Mouse (Mus musculus): ENCODE measurements at regions not wholly inside any gene's neighbourhood (a gene's known extent, or its start where the extent isn't known, plus 50 kb on each side); places are given as distances from the start of the nearest gene placed in this dataset.

DNA sequence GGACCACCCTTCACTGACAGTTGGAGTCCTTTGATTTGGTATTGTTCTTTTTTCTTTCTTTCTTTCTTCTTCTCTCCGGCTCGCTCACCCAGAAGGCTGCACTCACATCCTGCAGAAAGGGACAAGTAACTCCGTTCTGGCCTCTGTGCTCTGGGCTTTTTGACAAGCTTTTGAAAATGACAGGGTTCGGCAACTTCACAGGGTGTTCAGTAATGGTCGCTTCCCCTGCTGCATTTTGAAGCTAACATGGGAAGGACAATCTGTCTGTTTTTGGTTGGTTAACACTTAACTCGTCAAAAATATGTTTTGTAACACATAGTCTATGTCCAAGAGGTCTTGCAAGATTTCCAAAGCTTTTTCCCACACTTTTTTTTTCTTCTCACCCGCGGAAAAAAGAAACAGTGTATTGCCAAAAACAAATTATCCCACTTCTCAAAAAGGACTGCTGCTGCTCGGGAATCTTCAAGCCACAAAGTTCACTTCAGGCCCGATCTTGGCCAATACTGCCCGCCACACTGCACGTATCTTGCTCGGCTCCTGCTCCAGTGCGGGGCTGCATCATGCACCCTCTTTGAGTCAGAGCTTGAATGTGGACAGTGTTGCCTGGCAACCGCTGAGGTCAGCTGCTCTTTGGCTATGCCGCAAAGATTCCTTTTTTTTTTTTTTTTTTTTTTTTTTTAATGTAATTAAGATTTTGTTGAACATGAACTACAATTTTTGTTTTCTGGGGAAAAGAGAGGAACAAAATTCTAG, 209.4 kb upstream of the Inhba start:
- no peaks in the 10 kb centered on the region for H3K27me3 ChIP-seq (ENCODE audit: control insufficient read depth, insufficient read depth, low read depth, low read length)
- no peak overlapping the region for H3K9ac ChIP-seq (ENCODE audit: low read depth, low read length)
- no peak overlapping the region for H3K4me2 ChIP-seq (ENCODE audit: low read depth, low read length)
- ATAC-seq (ENCODE audit: low read depth), result no peak
- WGBS (ENCODE audit: insufficient replicate concordance), result 61% methylated on average over 16 of the region's 16 CpGs
- H3K4me1 ChIP-seq (ENCODE audit: control insufficient read depth, low read depth, low read length), result no peaks in the 10 kb centered on the region
- H3K27ac ChIP-seq (ENCODE audit: low read length), result no peak overlapping the region
- no peaks in the 10 kb centered on the region for H3K36me3 ChIP-seq (ENCODE audit: control insufficient read depth, insufficient read depth)
- no peaks in the 10 kb centered on the region for H3K9me3 ChIP-seq (replicated peaks; ENCODE audit: control insufficient read depth, low read length)
- no peak overlapping the region for H3K4me3 ChIP-seq (ENCODE audit: low read depth, low read length)

DNA sequence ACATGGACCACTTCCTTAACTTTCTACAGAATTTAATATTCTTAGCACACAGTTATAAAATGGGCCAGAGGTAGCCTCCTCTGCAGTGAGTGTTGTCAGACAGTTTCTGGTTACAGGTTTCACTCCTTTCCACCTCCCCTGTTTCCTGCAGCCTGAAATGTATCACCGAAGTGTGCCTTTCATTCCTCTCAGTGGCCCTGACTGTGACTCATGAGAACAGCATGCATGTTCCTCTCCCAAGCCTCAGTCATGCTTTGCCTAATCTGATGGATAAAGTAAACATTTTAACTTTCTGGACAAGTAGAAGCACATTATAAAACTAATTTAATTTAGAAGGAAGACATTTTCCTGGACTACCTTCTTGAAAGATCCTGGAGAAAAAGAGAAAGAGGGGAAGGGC, 207.7 kb upstream of the Inhba start:
- 38% methylated on average over 1 of the region's 1 CpGs for WGBS (ENCODE audit: insufficient replicate concordance)
- Histone ChIP-seq H3K27ac (ENCODE audit: low read length) (no peak overlapping the region), H3K36me3 (ENCODE audit: control insufficient read depth, insufficient read depth) (no peaks in the 10 kb centered on the region), H3K9ac (ENCODE audit: low read depth, low read length) (no peak overlapping the region), H3K9me3 (replicated peaks; ENCODE audit: control insufficient read depth, low read length) (no peaks in the 10 kb centered on the region), H3K27me3 (ENCODE audit: control insufficient read depth, insufficient read depth, low read depth, low read length) (no peaks in the 10 kb centered on the region), H3K4me1 (ENCODE audit: control insufficient read depth, low read depth, low read length) (no peaks in the 10 kb centered on the region), H3K4me3 (ENCODE audit: low read depth, low read length) (no peak overlapping the region), H3K4me2 (ENCODE audit: low read depth, low read length) (no peak overlapping the region)
- no peak for ATAC-seq (ENCODE audit: low read depth)

DNA sequence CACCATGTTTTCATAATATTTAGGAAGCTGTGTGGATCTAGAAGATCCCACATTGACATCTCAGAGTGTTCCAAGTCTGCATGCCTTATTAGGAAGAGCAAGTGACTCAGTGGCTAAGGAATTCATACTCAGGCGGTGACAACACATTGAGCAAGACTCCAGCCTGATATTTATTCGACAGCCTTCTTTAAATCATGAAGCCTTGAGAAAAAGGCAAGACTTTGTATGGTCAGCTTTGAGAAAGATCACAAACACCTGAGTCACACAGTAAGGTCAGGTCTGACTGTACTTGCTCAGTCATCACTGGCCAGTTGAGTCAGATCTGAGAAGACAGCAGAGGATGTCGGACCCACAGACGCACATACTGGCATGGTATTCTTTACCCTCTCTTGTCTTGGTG, 204.7 kb upstream of the Inhba start:
- Histone ChIP-seq H3K4me1 (ENCODE audit: control insufficient read depth, low read depth, low read length) (no peaks in the 10 kb centered on the region), H3K9ac (ENCODE audit: low read depth, low read length) (no peak overlapping the region), H3K36me3 (ENCODE audit: control insufficient read depth, insufficient read depth) (no peaks in the 10 kb centered on the region), H3K9me3 (replicated peaks; ENCODE audit: control insufficient read depth, low read length) (no peaks in the 10 kb centered on the region), H3K27ac (ENCODE audit: low read length) (no peak overlapping the region), H3K4me2 (ENCODE audit: low read depth, low read length) (no peak overlapping the region), H3K4me3 (ENCODE audit: low read depth, low read length) (no peak overlapping the region), H3K27me3 (ENCODE audit: control insufficient read depth, insufficient read depth, low read depth, low read length) (no peaks in the 10 kb centered on the region)
- ATAC-seq (ENCODE audit: low read depth), result no peak
- 52% methylated on average over 4 of the region's 4 CpGs for WGBS (ENCODE audit: insufficient replicate concordance)

DNA sequence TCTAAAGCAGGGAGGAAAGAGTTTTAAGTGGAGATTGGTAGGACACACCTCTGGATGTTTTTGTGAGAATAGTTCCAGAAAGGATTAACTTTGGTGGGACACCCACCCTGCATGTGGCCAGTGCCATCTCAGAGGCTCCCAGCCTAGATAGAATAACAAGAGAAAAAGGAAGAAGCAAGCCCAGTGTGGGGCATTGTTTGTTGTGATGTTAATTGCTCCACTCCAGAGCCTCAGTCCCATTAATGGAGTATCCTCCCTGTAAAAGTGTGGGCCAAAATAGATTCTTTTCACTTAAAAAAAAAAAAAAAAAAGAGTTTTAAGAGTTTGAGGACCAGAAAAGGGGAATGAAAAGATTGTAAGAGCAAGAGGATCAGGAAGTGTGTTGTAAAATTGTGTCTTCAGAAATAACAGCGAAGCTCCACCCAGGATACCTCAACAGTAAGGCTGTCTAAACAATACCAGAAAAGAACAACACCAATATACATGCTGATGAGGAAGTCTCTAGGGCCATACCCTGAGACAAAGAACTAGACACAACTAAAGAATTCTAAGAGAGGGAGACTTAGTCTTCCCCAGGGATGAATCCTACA, 189.3 kb upstream of the Inhba start:
- Histone ChIP-seq H3K4me3 (ENCODE audit: low read depth, low read length) (no peak overlapping the region), H3K4me1 (ENCODE audit: control insufficient read depth, low read depth, low read length) (no peaks in the 10 kb centered on the region), H3K4me2 (ENCODE audit: low read depth, low read length) (no peak overlapping the region), H3K27me3 (ENCODE audit: control insufficient read depth, insufficient read depth, low read depth, low read length) (no peaks in the 10 kb centered on the region), H3K36me3 (ENCODE audit: control insufficient read depth, insufficient read depth) (no peaks in the 10 kb centered on the region), H3K9me3 (replicated peaks; ENCODE audit: control insufficient read depth, low read length) (no peaks in the 10 kb centered on the region), H3K9ac (ENCODE audit: low read depth, low read length) (no peak overlapping the region), H3K27ac (ENCODE audit: low read length) (no peak overlapping the region)
- no peak for ATAC-seq (ENCODE audit: low read depth)
- 47% methylated on average over 1 of the region's 1 CpGs for WGBS (ENCODE audit: insufficient replicate concordance)

GRCm38 (mm10) chr13:15845806-15846205, 165.8 kb upstream of the Inhba start:
- Histone ChIP-seq H3K27ac (ENCODE audit: low read length) (no peak overlapping the region), H3K4me2 (ENCODE audit: low read depth, low read length) (no peak overlapping the region), H3K4me1 (ENCODE audit: control insufficient read depth, low read depth, low read length) (no peaks in the 10 kb centered on the region), H3K36me3 (ENCODE audit: control insufficient read depth, insufficient read depth) (no peaks in the 10 kb centered on the region), H3K9me3 (replicated peaks; ENCODE audit: control insufficient read depth, low read length) (no peaks in the 10 kb centered on the region), H3K9ac (ENCODE audit: low read depth, low read length) (no peak overlapping the region), H3K4me3 (ENCODE audit: low read depth, low read length) (no peak overlapping the region), H3K27me3 (ENCODE audit: control insufficient read depth, insufficient read depth, low read depth, low read length) (no peaks in the 10 kb centered on the region)
- no peak for ATAC-seq (ENCODE audit: low read depth)

- H3K9ac ChIP-seq (ENCODE audit: low read depth, low read length), result no peak overlapping the region
- no peak overlapping the region for H3K27ac ChIP-seq (ENCODE audit: low read length)
- H3K27me3 ChIP-seq (ENCODE audit: control insufficient read depth, insufficient read depth, low read depth, low read length), result no peaks in the 10 kb centered on the region
- no peaks in the 10 kb centered on the region for H3K36me3 ChIP-seq (ENCODE audit: control insufficient read depth, insufficient read depth)
- H3K4me3 ChIP-seq (ENCODE audit: low read depth, low read length), result no peak overlapping the region
- no peaks in the 10 kb centered on the region for H3K9me3 ChIP-seq (replicated peaks; ENCODE audit: control insufficient read depth, low read length)
- no peaks in the 10 kb centered on the region for H3K4me1 ChIP-seq (ENCODE audit: control insufficient read depth, low read depth, low read length)
- 47% methylated on average over 5 of the region's 5 CpGs for WGBS (ENCODE audit: insufficient replicate concordance)
- ATAC-seq (ENCODE audit: low read depth), result no peak
- H3K4me2 ChIP-seq (ENCODE audit: low read depth, low read length), result no peak overlapping the region
Observed at GRCm38 (mm10) chr13:15848017-15848416, 163.6 kb upstream of the Inhba start.

DNA sequence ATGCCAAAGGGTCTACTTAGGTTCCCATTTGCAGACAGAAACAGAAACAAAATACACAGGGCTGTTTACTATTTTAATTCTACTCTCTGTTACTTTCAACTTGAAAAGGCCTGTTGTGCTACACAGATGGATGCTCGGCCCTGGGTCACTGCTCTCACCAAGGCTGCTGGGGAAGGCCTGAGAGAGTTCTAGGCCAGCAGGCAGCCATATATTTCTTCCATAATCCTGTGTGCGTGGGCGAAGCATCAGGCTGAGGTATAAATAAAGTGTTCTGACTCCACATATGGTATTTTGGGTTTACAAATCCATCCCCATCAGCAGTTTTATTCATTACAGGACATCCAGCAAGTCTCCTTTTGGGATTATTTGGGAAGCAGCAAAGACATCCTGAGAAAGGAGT, 162.5 kb upstream of the Inhba start:
- H3K27ac ChIP-seq (ENCODE audit: low read length), result no peak overlapping the region
- H3K9ac ChIP-seq (ENCODE audit: low read depth, low read length), result no peak overlapping the region
- H3K36me3 ChIP-seq (ENCODE audit: control insufficient read depth, insufficient read depth), result no peaks in the 10 kb centered on the region
- H3K4me2 ChIP-seq (ENCODE audit: low read depth, low read length), result no peak overlapping the region
- H3K4me1 ChIP-seq (ENCODE audit: control insufficient read depth, low read depth, low read length), result no peaks in the 10 kb centered on the region
- no peaks in the 10 kb centered on the region for H3K27me3 ChIP-seq (ENCODE audit: control insufficient read depth, insufficient read depth, low read depth, low read length)
- no peak overlapping the region for H3K4me3 ChIP-seq (ENCODE audit: low read depth, low read length)
- WGBS (ENCODE audit: insufficient replicate concordance), result 54% methylated on average over 3 of the region's 3 CpGs
- ATAC-seq (ENCODE audit: low read depth), result no peak
- H3K9me3 ChIP-seq (replicated peaks; ENCODE audit: control insufficient read depth, low read length), result no peaks in the 10 kb centered on the region

DNA sequence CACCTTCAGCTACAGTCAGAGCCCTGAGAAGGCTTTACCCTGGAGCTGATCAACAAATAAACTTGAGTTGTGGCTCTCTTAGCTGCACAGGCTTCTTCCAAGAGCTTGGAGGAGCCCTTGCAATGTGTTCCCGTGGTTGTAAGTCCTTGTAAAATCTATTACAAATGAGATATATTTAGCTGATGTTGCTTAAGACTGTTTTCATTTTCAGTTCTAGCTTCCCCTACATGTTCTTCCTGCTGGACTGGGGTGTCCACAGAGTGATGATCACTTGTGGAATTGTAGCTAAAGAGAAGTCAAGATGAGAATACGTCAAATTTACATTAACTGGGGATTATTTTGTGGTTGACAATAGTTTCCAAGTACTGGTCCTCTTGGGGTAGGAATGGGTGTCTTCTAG, 161.3 kb upstream of the Inhba start:
- ATAC-seq (ENCODE audit: low read depth), result no peak
- Histone ChIP-seq H3K4me1 (ENCODE audit: control insufficient read depth, low read depth, low read length) (no peaks in the 10 kb centered on the region), H3K9me3 (replicated peaks; ENCODE audit: control insufficient read depth, low read length) (no peaks in the 10 kb centered on the region), H3K9ac (ENCODE audit: low read depth, low read length) (no peak overlapping the region), H3K27ac (ENCODE audit: low read length) (no peak overlapping the region), H3K27me3 (ENCODE audit: control insufficient read depth, insufficient read depth, low read depth, low read length) (no peaks in the 10 kb centered on the region), H3K36me3 (ENCODE audit: control insufficient read depth, insufficient read depth) (no peaks in the 10 kb centered on the region), H3K4me2 (ENCODE audit: low read depth, low read length) (no peak overlapping the region), H3K4me3 (ENCODE audit: low read depth, low read length) (no peak overlapping the region)
- 44% methylated on average over 2 of the region's 2 CpGs for WGBS (ENCODE audit: insufficient replicate concordance)

DNA sequence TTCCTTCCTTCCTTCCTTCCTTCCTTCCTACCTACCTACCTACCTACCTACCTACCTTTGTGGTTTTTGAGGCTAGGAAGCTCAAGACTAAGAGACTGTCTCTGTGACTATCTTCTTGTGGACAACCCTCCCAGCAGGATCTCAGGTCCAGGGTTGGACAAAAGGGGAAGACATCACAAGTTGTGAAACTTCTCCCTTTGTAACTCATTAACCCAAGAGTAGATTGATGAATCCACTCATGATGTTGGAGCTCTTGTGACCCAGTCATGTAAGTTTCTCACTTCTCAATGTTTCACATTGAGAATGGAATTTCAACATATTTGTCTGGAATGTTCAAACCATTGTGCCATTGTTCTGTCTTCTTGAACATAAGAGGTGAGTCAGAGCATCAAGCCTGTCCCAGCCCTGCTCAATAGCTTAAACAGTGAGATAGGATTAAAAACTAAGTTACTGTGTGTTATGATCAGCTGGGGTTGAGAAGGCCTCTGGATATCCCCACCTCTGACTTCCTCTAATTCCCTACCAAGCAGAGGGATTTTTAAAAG, 158.6 kb upstream of the Inhba start:
- Histone ChIP-seq H3K27me3 (ENCODE audit: control insufficient read depth, insufficient read depth, low read depth, low read length) (no peaks in the 10 kb centered on the region), H3K4me2 (ENCODE audit: low read depth, low read length) (no peak overlapping the region), H3K9me3 (replicated peaks; ENCODE audit: control insufficient read depth, low read length) (no peaks in the 10 kb centered on the region), H3K9ac (ENCODE audit: low read depth, low read length) (no peak overlapping the region), H3K27ac (ENCODE audit: low read length) (no peak overlapping the region), H3K4me1 (ENCODE audit: control insufficient read depth, low read depth, low read length) (no peaks in the 10 kb centered on the region), H3K36me3 (ENCODE audit: control insufficient read depth, insufficient read depth) (no peaks in the 10 kb centered on the region), H3K4me3 (ENCODE audit: low read depth, low read length) (no peak overlapping the region)
- no peak for ATAC-seq (ENCODE audit: low read depth)

Measured in liver, embryonic 16.5 days (tissue).